Mouse (Mus musculus) lung, postnatal 4 days (tissue): Measurements from ENCODE around the gene Ngfr.

Source experiments
- DNase-seq, 2 experiments: peaks; one replicate each; pipeline ENCODE4 v3.0.0; 2021

Ngfr gene

DNA sequence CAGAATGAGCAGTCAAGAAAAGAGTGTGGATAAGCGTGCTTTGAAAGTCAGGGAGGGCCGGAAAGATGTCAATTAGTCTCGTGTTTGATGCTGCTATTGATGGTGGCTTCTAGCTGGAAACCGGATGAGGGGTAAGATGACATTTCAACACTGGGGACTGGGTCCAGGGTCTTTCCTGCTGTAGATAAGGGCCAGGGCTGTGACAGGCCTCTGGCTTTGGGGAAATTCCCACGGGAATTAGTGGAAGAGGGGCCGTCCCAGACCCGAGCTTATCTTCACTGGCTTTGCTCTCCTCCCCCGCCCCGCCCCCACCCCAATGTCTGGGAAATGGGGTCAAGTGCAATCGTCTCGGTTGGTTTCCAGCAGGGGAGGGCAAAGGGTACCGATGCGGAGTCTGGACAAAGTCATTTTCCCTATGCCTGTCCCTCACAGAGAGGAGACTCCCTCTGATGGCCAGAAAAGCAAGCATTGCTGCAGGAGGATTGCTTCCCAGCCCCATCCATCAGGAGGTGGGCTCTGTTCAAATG lies 7.2 kb upstream of the Ngfr start:
- peak in 1 of 2 experiments; percentile 11 for DNase-seq

- peak in 1 of 2 experiments; percentile 23 for DNase-seq
Measured at GRCm38 (mm10) chr11:95593501-95593900, 6.0 kb upstream of the Ngfr start.

DNA sequence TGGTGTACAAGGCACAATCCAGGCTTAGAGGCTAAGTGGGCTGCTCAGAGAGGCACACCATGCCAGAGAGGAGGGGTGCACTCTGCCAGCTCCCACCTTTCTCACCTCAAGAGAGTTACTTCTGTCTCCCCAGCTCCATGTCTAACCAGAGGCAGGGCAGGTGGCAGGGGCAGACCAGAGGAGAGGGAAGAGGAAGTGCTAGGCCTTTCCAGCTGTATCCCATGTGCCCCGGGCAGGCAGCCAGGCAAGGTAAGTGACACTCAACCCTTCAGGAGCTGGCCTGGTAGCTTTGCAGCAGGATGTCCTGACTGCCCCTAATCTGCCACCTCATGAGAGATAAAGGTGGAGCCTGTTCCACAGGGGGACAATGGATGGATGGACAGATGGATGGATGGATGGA lies 5.2 kb upstream of the Ngfr start:
- peak in 1 of 2 experiments; percentile 53 for DNase-seq

DNA sequence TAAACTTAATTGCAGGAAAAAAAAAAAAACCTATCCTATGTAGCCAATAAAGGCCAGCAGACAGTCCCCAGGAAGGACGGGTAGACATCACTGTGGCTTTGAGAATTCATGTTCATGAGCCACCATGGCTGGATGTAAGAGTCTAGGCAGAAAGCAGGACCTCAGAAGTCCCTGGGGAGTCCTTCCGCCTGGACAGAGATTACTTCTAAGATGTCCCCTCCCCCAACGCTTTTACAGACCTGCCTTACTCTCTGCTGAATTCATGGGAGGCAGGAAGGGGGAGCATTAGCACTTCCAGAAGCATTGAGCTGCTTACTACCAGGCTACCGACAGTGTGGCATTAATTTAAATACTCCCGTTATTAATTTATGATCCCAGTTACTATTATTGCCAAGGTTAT lies 1.7 kb upstream of the Ngfr start:
- DNase-seq: peak in 1 of 2 experiments; percentile 3

DNA sequence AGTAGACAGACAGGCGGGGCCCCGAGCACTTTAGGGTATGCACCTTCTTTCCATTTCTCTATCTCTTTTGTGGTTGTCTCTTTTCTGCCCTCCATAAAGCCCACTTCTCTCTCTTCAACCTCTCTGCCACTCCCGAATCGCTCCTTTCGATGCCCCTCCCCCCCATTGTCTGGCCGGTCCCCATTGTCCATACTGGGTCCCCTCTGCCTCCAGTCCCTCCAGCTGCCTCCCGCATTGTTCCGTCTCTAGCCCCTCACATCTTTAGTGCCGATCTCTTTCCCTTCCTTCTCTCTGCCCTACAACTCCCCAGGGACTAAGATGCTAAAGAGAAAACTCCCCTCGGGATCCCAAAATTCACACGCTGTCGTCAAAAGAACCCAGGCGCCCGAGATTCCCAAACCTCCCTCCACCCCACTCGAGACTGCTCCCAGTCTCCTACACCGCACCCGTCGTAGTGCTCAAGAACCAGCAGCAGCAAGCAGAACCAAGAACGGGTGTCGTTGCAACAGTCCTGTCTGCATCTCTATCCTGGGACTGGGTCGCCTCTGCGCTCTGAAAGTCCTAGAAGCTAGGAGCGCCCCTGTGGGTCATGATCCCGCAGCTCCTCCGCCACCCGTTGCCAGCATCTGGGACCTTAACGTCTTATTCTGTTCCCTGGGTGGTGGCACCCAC lies 648 bp downstream of the Ngfr start:
- no peak for DNase-seq

- DNase-seq: peak; percentile 81 to 87
Measured at GRCm38 (mm10) chr11:95586184-95586583, 1.4 kb downstream of the Ngfr start.

- DNase-seq: no peak
Measured at GRCm38 (mm10) chr11:95585684-95586083, 1.9 kb downstream of the Ngfr start.

DNA sequence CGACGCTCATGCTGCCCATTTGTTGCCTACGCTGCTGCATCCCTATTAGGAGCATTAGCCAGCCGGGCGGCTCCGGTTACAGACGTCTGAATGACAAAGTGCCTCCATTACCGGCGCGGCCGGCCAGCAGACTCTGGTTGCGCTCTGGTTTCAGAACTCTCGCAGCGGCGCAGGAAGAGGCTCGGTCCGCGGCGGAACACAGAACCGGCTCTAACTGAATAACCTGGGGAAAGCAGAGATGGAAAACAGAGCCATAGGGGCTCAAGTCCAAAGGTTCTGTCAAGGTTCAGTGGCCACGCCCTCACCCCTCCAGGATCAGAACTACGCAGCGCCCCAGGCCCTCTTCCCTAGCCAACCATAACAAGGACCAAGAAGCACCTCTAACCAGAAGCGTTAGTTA lies 2.3 kb downstream of the Ngfr start:
- peak; percentile 21 to 29 for DNase-seq

- DNase-seq: peak in 1 of 2 experiments; percentile 7
Measured at GRCm38 (mm10) chr11:95584651-95585050, 2.9 kb downstream of the Ngfr start.

- peak in 1 of 2 experiments; percentile 12 for DNase-seq
Measured at GRCm38 (mm10) chr11:95583396-95583795, 4.1 kb downstream of the Ngfr start.

DNA sequence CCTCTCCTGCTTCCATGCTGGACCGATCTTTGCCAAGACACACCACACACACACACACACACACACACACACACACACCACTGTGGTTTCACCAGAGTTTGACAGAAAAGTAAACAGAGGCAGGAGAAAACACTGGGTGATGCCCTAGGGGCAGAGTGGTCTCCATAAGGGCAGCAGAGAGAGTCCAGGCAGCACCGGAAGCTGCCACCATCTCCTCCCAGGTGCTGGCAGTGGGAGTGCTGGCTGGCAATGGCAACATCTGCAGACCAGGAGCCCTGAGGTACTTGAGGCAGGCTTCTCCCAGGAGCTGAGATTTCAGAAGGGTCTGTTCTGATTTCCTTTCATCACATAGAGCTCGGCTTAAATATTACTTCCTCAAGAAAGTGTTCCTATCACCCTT lies 5.3 kb downstream of the Ngfr start:
- peak in 1 of 2 experiments; percentile 13 for DNase-seq

GRCm38 (mm10) chr11:95579455-95579854 lies 8.1 kb downstream of the Ngfr start:
- no peak for DNase-seq

GRCm38 (mm10) chr11:95577776-95578446 lies 9.6 kb downstream of the Ngfr start:
- DNase-seq: peak; percentile 46 to 47

GRCm38 (mm10) chr11:95576299-95576698 lies 11.2 kb downstream of the Ngfr start:
- DNase-seq: no peak

GRCm38 (mm10) chr11:95575791-95576190 lies 11.7 kb downstream of the Ngfr start:
- DNase-seq: no peak

DNA sequence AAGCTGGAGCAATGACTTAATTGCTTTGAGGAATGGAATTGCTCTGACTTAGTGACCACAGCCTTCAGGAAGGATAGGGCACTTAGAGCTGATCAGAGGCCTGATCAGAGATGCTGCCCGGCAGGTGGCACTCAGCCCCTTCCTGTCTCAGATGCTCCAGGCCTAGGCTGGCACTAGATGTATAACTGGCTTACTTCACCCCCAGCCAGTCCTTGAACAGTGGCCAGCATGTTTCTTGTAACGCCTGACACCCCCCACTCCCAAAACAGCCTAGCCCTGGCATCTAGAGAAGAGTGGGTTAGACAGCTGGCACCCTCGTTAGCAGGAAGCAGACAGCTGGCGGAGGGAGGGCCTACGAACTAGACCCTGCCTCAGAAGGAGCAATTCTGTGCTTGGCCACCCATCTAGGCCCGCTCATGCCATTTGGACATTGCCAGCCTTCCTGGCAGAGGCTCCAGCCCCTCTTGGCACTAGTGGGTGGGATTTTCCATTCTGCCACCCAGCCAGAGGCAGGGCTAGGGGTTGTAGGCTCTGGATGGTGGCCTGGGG lies 12.7 kb downstream of the Ngfr start:
- DNase-seq: no peak

DNA sequence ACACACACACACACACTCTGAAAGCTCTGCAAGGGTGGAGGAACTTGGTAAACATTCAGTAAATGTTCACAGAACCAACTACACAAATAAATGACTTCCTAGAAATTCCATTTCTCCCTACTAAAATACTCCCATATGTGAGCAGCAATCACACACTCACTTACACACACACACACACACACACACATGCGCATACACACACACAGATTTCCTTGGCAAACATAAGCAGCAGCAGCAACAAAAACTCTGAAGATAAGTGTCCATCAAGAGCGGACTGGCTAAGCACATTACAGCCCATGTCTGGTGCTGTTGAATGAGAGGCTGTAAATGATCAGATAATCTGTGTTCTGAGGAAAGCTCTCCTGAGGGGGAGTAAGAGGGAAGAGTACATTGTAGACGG lies 15.3 kb downstream of the Ngfr start:
- no peak for DNase-seq

GRCm38 (mm10) chr11:95571755-95572154 lies 15.8 kb downstream of the Ngfr start:
- peak; percentile 24 to 77 for DNase-seq

GRCm38 (mm10) chr11:95570827-95571619 lies 16.5 kb downstream of the Ngfr start:
- no peak for DNase-seq

DNA sequence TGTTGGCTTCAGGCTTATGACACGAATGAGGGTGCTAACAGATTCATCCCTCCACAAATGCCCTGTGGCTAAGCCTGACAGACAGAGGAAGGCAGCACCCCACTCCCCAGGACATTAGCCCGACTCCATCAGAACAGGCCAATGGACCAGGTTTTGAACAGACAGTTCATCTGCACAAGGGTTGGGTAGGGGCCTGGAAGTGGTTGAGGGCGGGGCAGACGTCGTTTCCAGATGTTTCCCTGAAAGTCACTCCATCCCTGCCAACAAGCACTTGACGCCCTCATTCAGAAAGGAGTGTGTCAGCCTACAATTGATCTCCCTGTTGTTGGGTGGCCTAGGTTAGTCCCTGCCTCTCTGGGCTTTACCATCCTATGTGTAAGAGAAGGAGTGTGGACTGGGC lies 17.6 kb downstream of the Ngfr start:
- no peak for DNase-seq

GRCm38 (mm10) chr11:95567936-95568715 lies 19.4 kb downstream of the Ngfr start:
- no peak for DNase-seq

DNA sequence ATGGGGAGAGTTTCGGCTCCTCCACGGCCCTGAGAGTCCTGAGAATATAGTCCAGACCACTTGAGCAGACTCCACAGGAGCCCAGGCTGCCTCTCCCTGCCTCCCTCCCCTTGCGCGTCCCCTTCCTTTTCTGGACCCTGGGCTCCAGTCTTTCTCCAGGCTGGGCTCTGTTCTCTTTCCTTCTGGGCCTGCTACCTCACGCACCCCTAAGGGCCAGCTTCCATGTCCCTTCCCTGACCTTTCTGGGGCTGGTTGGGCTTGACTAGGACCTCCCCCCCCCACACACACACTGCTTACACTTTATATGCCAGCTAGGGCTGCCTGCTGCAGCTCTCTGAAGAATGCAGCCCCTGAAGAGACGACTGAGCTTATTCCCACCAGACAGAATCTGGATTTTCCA lies 20.2 kb downstream of the Ngfr start:
- DNase-seq: no peak
